Mouse (Mus musculus) hematopoietic stem cell, adult 5-6 weeks (primary cell): ENCODE data around the gene Syp. TPM values are rescaled to one million over a fixed set of nuclear protein-coding genes. Genes with fewer than 3 reads are reported as not detected.
A peak's percentile ranks its signal among the peaks of the same experiment; 100 is the strongest.

Source experiments
- ATAC-seq, 2 experiments: fragments of 125-278 bp in 1 of 2; replicated peaks in 1 of 2; 2 replicates each; pipeline ENCODE4 v1.8.0; 2016 to 2017; ENCODE audit warnings: inconsistent platforms in 2 of 2, mild to moderate bottlenecking in 2 of 2, moderate number of reproducible peaks in 2 of 2, low read depth in 1 of 2, moderate TSS enrichment in 1 of 2; ENCODE audit not compliant: low FRiP score in 2 of 2, poor library complexity in 2 of 2, severe bottlenecking in 2 of 2, insufficient read depth in 1 of 2, low TSS enrichment in 1 of 2
- total RNA-seq: library from RNA; stranded (forward); fragments of 172-1452, 232-1000 nt; gene quantifications from 2 replicates; pipeline ENCODE4 v1.2.3, GENCODE M21; 2017

Syp gene
- total RNA-seq, 1 experiment from 2014 or later = 0.94 TPM

GRCm38 (mm10) chrX:7658031-7658784 lies 19.9 kb downstream of the Syp start:
- ATAC-seq = peak; percentile 51 to 65; a peak in 1 of 4 replicates

- no peak for ATAC-seq
These were observed 20.7 kb downstream of the Syp start for GRCm38 (mm10) chrX:7658785-7659589.

- no peak for ATAC-seq
These were observed 22.8 kb downstream of the Syp start for GRCm38 (mm10) chrX:7661086-7661485.

- ATAC-seq = no peak
These were observed 24.7 kb downstream of the Syp start for GRCm38 (mm10) chrX:7662936-7663335.

- no peak for ATAC-seq
These were observed 26.5 kb downstream of the Syp start for GRCm38 (mm10) chrX:7664791-7665190.

GRCm38 (mm10) chrX:7665739-7666502 lies 27.6 kb downstream of the Syp start:
- no peak for ATAC-seq

GRCm38 (mm10) chrX:7670390-7670881 lies 32.2 kb downstream of the Syp start:
- ATAC-seq = peak; percentile 42 to 61

- ATAC-seq = 0 out of 4 replicates have a peak, but pooled peaks have one; percentile 15 to 19
These were observed 32.8 kb downstream of the Syp start, which contains the start of gene Plp2 for GRCm38 (mm10) chrX:7670921-7671623. TSS of gene Plp2 (minus strand) at chrX:7671390.

GRCm38 (mm10) chrX:7672739-7673138 lies 34.5 kb downstream of the Syp start:
- ATAC-seq = no peak

GRCm38 (mm10) chrX:7673578-7674281 lies 35.5 kb downstream of the Syp start:
- ATAC-seq = peak; percentile 60 to 62

GRCm38 (mm10) chrX:7674284-7675000 lies 36.2 kb downstream of the Syp start:
- no peak for ATAC-seq

GRCm38 (mm10) chrX:7675001-7675380 lies 36.7 kb downstream of the Syp start:
- no peak for ATAC-seq

GRCm38 (mm10) chrX:7678986-7679385 lies 40.7 kb downstream of the Syp start:
- no peak for ATAC-seq

- peak; percentile 96 to 98 for ATAC-seq
These were observed 41.3 kb downstream of the Syp start for GRCm38 (mm10) chrX:7679405-7680056.

- ATAC-seq = peak in 1 of 2 experiments; percentile 21; a peak in 1 of 4 replicates
These were observed 41.8 kb downstream of the Syp start for GRCm38 (mm10) chrX:7680057-7680412.
